Mouse (Mus musculus) G1E (cell line): ENCODE data around the gene Ndst4. TPM values are rescaled to one million over a fixed set of nuclear protein-coding genes. Genes with fewer than 3 reads are reported as not detected.

Experiments
- ATAC-seq: 2 replicates; pipeline ENCODE4 v1.8.0; 2016; ENCODE audit warnings: mild to moderate bottlenecking; ENCODE audit not compliant: insufficient number of reproducible peaks, poor library complexity, low FRiP score, severe bottlenecking; ENCODE audit errors: extremely low read depth
- DNase-seq: peaks from one replicate; pipeline ENCODE4 v3.0.0; 2012; ENCODE audit warnings: low spot score
- H3K27me3 ChIP-seq: 2 replicates; pipeline ENCODE4 v1.6.1; 2012; ENCODE audit warnings: mild to moderate bottlenecking, low read length, inconsistent platforms; ENCODE audit not compliant: insufficient read depth
- H3K36me3 ChIP-seq: replicated peaks from 2 replicates; pipeline ENCODE3; 2012; ENCODE audit warnings: mild to moderate bottlenecking, inconsistent platforms
- H3K4me1 ChIP-seq: 2 replicates; pipeline ENCODE4 v1.6.1; 2012; ENCODE audit warnings: low read depth, low read length, inconsistent platforms, mixed read lengths; ENCODE audit not compliant: insufficient read depth
- H3K4me3 ChIP-seq: 2 replicates; pipeline ENCODE4 v1.5.1; 2012; ENCODE audit warnings: low read depth, mild to moderate bottlenecking, inconsistent platforms, low read length, moderate library complexity, mixed read lengths
- H3K9me3 ChIP-seq: replicated peaks from 2 replicates; pipeline ENCODE4 v1.6.1; 2012; ENCODE audit warnings: inconsistent platforms
- CTCF ChIP-seq: IDR thresholded peaks from 2 replicates; pipeline ENCODE4 v1.5.1; 2012; ENCODE audit warnings: low read depth, low read length, inconsistent platforms, mixed read lengths
- GATA1 ChIP-seq: IDR thresholded peaks from 2 replicates; pipeline ENCODE4 v1.6.1; 2012; ENCODE audit warnings: borderline replicate concordance, low read length, inconsistent platforms, mixed read lengths
- GATA2 ChIP-seq: IDR thresholded peaks from 2 replicates; pipeline ENCODE4 v1.6.1; 2012; ENCODE audit warnings: low read depth, low read length, inconsistent platforms, borderline replicate concordance
- POLR2AphosphoS5 ChIP-seq: IDR thresholded peaks from 2 replicates; pipeline ENCODE4 v1.6.1; 2012; ENCODE audit warnings: low read depth, low read length, inconsistent platforms; ENCODE audit not compliant: insufficient replicate concordance
- TAL1 ChIP-seq: conservative IDR thresholded peaks from 2 replicates; pipeline ENCODE4 v1.6.1; 2012; ENCODE audit warnings: low read depth, low read length, inconsistent platforms, mixed read lengths
- polyA plus RNA-seq: library from polyadenylated mRNA; stranded (reverse); fragments of >175 nt; gene quantifications from 2 replicates; pipeline ENCODE4 v1.2.3, GENCODE M21; 2012
- total RNA-seq, 2 experiments: library from RNA; stranded (forward) in 1 of 2; stranded (reverse) in 1 of 2; fragments of 200-1000 nt in 1 of 2; fragments of >200 nt in 1 of 2; fragmentation: Nextera tagmentation in 1 of 2; gene quantifications; 2 replicates each; pipeline ENCODE4 v1.2.3; 2014 to 2017

Ndst4 gene
- total and polyA plus RNA-seq, 3 experiments, result 0.11 TPM; not detected in 2

DNA sequence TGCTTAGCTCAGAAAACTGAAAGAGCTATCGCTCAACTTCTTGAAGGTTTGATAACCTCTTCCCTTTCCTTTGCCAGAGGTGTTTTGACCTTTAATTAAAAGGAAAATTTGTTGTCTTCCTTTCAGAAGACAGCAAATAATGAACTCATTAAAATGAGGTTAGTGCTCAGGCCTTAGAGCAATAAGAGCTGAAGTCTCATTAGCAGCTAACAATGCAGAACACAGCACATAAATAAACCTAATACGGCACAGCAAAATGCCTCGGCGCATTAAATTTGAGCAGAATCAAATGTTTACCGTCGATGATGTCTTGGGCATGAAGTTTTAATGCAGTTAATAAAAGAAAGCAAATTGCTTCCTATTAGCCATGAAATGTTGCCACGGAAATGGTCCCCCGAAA lies 129.5 kb downstream of the Ndst4 start:
- no peaks in the 10 kb centered on the region for H3K36me3 ChIP-seq
- TF ChIP-seq GATA1 (no peak), TAL1 (no peak), GATA2 (no peak), POLR2AphosphoS5 (no peak), CTCF (no peak)
- H3K4me3 ChIP-seq, result no peak overlapping the region
- H3K9me3 ChIP-seq, result no peaks in the 10 kb centered on the region
- H3K27me3 ChIP-seq, result no peaks in the 10 kb centered on the region
- no peaks in the 10 kb centered on the region for H3K4me1 ChIP-seq
- DNase-seq (no peak), ATAC-seq (no peak)

DNA sequence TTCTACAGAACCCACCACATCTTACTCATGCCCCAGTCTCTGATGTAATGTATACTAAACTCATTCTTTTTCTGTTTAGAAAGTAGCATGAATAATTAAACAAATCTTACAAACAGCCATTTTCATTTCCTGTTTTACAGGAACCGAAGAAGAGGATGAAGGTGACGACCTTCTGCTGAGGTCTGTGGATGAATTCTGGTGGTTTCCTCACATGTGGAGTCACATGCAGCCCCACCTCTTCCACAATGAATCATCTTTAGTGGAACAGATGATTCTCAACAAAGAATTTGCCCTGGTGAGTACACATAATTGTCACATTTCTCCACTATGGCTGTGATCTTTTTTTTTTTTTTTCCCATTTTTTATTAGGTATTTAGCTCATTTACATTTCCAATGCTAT lies 166.7 kb downstream of the Ndst4 start:
- no peak for ATAC-seq
- TF ChIP-seq POLR2AphosphoS5, result no peak
- TF ChIP-seq GATA2, result no peak
- TF ChIP-seq TAL1, result no peak
- no peak for TF ChIP-seq CTCF
- no peak for TF ChIP-seq GATA1
- H3K9me3 ChIP-seq, result no peaks in the 10 kb centered on the region

DNA sequence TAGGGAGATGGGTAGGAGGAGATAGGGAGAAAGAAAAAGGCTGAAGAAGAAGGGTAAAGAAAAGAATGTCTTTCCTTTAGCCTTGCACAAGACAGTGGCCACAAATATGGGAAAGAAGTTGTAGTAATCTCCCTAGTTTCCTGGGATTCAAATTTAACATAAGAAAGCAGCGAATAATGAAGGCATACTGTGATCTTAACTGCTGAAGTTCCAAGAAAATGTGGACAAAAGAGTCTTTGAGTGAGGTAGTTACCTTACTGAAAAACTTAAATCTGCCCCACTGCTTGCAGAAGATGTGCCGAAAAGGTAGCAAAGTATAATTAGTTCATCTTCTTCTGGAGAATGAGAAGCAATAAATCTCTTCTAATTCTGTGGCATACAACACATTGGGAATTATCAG lies 228.4 kb downstream of the Ndst4 start:
- Histone ChIP-seq H3K36me3 (no peaks in the 10 kb centered on the region), H3K9me3 (no peaks in the 10 kb centered on the region), H3K4me1 (no peaks in the 10 kb centered on the region), H3K4me3 (no peak overlapping the region), H3K27me3 (no peaks in the 10 kb centered on the region)
- ATAC-seq (no peak), DNase-seq (no peak)
- TF ChIP-seq GATA1 (no peak), CTCF (no peak), POLR2AphosphoS5 (no peak), TAL1 (no peak), GATA2 (no peak)

More for the DNA sequence above, 166.7 kb downstream of the Ndst4 start:
- DNase-seq, result no peak
- Histone ChIP-seq H3K36me3 (no peaks in the 10 kb centered on the region), H3K4me3 (no peak overlapping the region), H3K4me1 (no peaks in the 10 kb centered on the region), H3K27me3 (no peaks in the 10 kb centered on the region)

DNA sequence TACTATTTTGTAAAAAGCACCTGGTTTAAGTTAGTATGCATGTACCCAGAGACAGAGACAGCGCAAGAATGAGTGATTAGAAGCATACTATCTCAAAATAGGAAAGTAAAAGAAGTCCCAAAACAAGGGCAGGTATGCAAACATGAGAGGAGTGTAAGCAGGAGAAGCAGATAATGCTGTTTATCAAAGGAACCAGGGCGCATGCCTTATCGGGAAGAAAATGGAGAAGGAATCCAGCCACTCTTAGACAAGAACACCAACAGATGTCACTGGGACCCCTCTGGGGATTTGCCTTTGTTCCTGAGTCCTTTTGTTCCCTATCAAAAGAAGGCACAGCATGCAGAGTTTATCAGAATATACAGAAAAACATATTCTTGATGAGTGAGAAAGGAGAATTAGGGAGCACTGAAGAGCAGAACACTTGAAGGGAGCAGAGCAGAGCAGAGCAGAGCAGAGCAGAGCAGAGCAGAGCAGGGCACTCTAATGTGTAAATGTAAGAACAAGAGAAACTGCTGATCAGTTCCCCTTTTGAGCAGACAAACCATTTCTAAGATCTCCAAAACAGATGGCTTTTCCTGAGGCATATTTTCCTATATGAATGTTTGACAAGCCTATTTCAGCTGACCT lies 251.2 kb downstream of the Ndst4 start:
- TF ChIP-seq GATA2 (no peak), TAL1 (no peak), CTCF (no peak)
- no peaks in the 10 kb centered on the region for H3K36me3 ChIP-seq
- no peaks in the 10 kb centered on the region for H3K9me3 ChIP-seq
- H3K4me3 ChIP-seq, result no peak overlapping the region
- no peaks in the 10 kb centered on the region for H3K4me1 ChIP-seq
- DNase-seq, result no peak
- ATAC-seq, result no peak
- no peaks in the 10 kb centered on the region for H3K27me3 ChIP-seq

DNA sequence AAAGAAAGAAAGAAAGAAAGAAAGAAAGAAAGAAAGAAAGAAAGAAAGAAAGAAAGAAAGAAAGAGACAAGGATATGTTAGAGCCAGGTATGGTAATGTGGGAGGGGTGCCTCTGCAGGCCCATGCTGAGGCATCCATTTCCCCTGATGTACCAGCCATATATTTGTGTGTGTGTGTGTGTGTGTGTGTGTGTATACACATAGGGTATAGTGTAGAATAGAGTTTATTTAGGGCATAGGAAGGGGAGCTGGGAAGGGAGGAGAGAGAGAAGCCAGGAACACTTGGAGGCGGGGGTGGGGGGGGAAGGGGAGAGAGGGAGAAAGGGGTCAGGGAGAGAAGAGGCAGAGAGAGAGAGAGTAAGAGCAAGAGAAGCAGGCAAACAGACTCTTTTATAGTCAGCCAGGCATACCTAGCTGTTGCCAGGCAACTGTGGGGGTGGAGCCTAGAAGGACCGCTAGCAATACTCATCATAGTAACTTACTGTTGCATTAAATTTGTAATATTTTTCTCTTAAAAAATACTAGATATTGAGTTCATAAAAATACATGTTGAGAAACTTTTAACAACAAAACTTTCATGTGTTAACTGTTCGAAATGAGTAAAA lies 256.3 kb downstream of the Ndst4 start:
- no peak for ATAC-seq
- no peaks in the 10 kb centered on the region for H3K4me1 ChIP-seq
- H3K36me3 ChIP-seq, result no peaks in the 10 kb centered on the region

DNA sequence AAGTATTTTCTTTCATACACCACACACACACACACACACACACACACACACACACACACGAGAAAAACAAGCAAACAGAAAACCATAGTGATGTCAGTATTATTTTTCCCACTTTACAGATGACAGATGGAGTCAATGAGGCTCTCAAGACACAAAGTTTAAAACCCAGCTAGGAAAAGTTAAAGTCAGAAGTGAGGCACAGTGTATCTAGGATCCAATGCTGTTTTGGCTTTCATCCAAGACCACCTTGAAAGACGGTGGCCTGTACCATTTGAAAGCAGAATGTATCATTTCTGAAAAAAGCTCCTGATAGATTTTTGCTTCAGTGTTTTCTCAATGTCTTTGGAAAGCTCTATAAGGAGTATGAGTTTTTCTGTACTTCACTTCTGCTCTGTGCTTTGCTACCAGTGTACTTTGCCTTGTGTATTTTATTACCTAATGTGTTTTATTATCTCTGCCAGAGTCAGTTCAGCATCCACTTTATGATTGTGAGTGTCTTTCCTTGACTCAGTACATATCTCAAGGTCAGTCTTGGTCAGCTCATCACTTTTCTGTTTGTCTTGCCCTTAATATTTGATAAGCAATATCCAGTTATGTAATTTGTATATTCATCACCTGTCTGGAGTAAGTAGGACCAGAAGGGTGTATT lies 257.1 kb downstream of the Ndst4 start:
- Histone ChIP-seq H3K4me3 (no peak overlapping the region), H3K9me3 (no peaks in the 10 kb centered on the region), H3K36me3 (no peaks in the 10 kb centered on the region), H3K27me3 (no peaks in the 10 kb centered on the region), H3K4me1 (no peaks in the 10 kb centered on the region)
- TF ChIP-seq POLR2AphosphoS5 (no peak), GATA2 (no peak), TAL1 (no peak), CTCF (no peak), GATA1 (no peak)
- ATAC-seq (no peak), DNase-seq (no peak)

More for the DNA sequence above, 256.3 kb downstream of the Ndst4 start:
- Histone ChIP-seq H3K4me3 (no peak overlapping the region), H3K9me3 (no peaks in the 10 kb centered on the region), H3K27me3 (no peaks in the 10 kb centered on the region)
- no peak for DNase-seq
- TF ChIP-seq GATA2 (no peak), GATA1 (no peak)
